Comparison of ENCODE assay signal across 20 mouse cellular contexts in the genomic region with DNA sequence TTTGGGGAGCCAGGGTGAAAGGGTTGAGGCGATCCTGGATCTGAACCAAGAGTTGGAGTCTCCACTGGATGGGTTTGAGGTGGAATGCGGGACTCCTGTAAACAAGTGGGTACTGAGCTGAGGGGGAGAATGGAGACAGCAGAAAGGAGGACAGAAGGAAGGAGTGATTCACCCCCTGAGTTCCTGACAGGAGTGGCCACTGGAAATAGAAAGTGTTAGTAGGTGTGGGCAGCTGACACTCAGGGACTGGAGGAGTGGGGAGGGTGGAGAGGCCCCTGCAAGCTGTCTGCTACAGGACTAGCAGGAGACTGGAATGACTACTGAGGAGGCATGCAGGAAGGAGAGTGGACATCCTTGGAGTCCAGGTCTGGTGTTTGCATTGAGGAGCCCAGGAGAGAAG.
A peak's percentile ranks its signal among the peaks of the same experiment; 100 is the strongest.
DNase-seq lines count a peak whose midpoint lies in the region; ATAC-seq and TF ChIP-seq lines count a peak whose summit lies in the region.
"Had no signal": no experiment of that assay in that cellular context is flagged by ENCODE, and none has a peak within 500 bp of the region (broad histone marks: within the 10 kb centered on the region; RNA-seq: fewer than 3 reads in every experiment).

No protein-coding gene starts in this region.

- H3K4me2 ChIP-seq in lung, postnatal 0 days (replicated peaks; ENCODE audit: low read depth, low read length), result no peak overlapping the region
- H3K4me2 ChIP-seq in hindbrain, embryonic 12.5 days (replicated peaks), result no peak overlapping the region
- H3K4me2 ChIP-seq: forebrain, embryonic 13.5 days; heart, embryonic 11.5 days; heart, embryonic 15.5 days; hindbrain, embryonic 14.5 days had no signal

- peak; percentile 28 to 29 for DNase-seq in frontal cortex, postnatal 36 days (ENCODE audit: low spot score in 2 of 2)
- no peak for DNase-seq in frontal cortex, postnatal 25 days (ENCODE audit: low spot score in 2 of 2)
- peak; percentile 5 for DNase-seq in lung, postnatal 0 days (ENCODE audit: low spot score)
- no peak for DNase-seq in lung, adult 18-20 months
- peak; percentile 11 for DNase-seq in right cerebral cortex, postnatal 25 days
- no peak for DNase-seq in right cerebral cortex, postnatal 4 days
- DNase-seq: adrenal gland, postnatal 14 days; cerebellum, adult 18-20 months; cerebellum, adult 9-11 months; cerebellum, postnatal 36 days; forebrain, postnatal 0 days; gastrocnemius, postnatal 14 days; heart, adult 2 months; heart, postnatal 14 days had no signal

- H3K9ac ChIP-seq in lung, postnatal 0 days (replicated peaks; ENCODE audit: low read depth), result no peak overlapping the region
- no peak overlapping the region for H3K9ac ChIP-seq in hindbrain, embryonic 12.5 days
- H3K9ac ChIP-seq: forebrain, embryonic 13.5 days; forebrain, postnatal 0 days; heart, embryonic 15.5 days; hindbrain, embryonic 14.5 days had no signal

- 43% methylated on average over 2 of the region's 2 CpGs for WGBS in lung, postnatal 0 days
- 79% methylated on average over 2 of the region's 2 CpGs for WGBS in hindbrain, embryonic 12.5 days

- no peaks in the 10 kb centered on the region for H3K4me1 ChIP-seq in lung, postnatal 0 days (ENCODE audit: insufficient read depth, low read depth, low read length)
- H3K4me1 ChIP-seq in hindbrain, embryonic 12.5 days, result no peaks in the 10 kb centered on the region
- H3K4me1 ChIP-seq: forebrain, embryonic 13.5 days; heart, embryonic 15.5 days had no signal

- no peak for TF ChIP-seq EP300 in lung, postnatal 0 days (IDR thresholded peaks at IDR 0.05)

- no peak for ATAC-seq in lung, postnatal 0 days
- ATAC-seq in hindbrain, embryonic 12.5 days (ENCODE audit: low FRiP score), result no peak
- ATAC-seq: activated CD4-positive, CD25-positive, alpha-beta regulatory T cell, adult 4 months; forebrain, embryonic 13.5 days; forebrain, postnatal 0 days had no signal

- no peaks in the 10 kb centered on the region for H3K36me3 ChIP-seq in lung, postnatal 0 days (ENCODE audit: insufficient read depth, low read length)
- H3K36me3 ChIP-seq in hindbrain, embryonic 12.5 days, result no peaks in the 10 kb centered on the region
- H3K36me3 ChIP-seq: heart, embryonic 15.5 days had no signal

- no peak overlapping the region for H3K4me3 ChIP-seq in lung, postnatal 0 days (ENCODE audit: low read depth, low read length)
- no peak overlapping the region for H3K4me3 ChIP-seq in hindbrain, embryonic 12.5 days
- H3K4me3 ChIP-seq: forebrain, embryonic 13.5 days; heart, adult 2 months; heart, embryonic 15.5 days had no signal

- H3K27ac ChIP-seq in lung, postnatal 0 days (ENCODE audit: low read length), result no peak overlapping the region
- H3K27ac ChIP-seq in hindbrain, embryonic 12.5 days, result no peak overlapping the region
- H3K27ac ChIP-seq: forebrain, embryonic 13.5 days; heart, adult 2 months; heart, embryonic 15.5 days; hindbrain, embryonic 14.5 days had no signal

- no peaks in the 10 kb centered on the region for H3K27me3 ChIP-seq in lung, postnatal 0 days (replicated peaks; ENCODE audit: insufficient read depth, low read length)
- H3K27me3 ChIP-seq in hindbrain, embryonic 12.5 days, result no peaks in the 10 kb centered on the region
- H3K27me3 ChIP-seq: forebrain, embryonic 13.5 days; heart, embryonic 15.5 days had no signal

- TF ChIP-seq CTCF in lung, postnatal 0 days (IDR thresholded peaks at IDR 0.05), result no peak

- no peaks in the 10 kb centered on the region for H3K9me3 ChIP-seq in lung, postnatal 0 days (ENCODE audit: low read length)
- no peaks in the 10 kb centered on the region for H3K9me3 ChIP-seq in hindbrain, embryonic 12.5 days (replicated peaks)
- H3K9me3 ChIP-seq: forebrain, embryonic 13.5 days; heart, embryonic 15.5 days had no signal

Comparison
In these comparisons a context has a peak if more than half of its experiments do, and no peak if none do; other contexts are left out.
1. DNase-seq: peak in frontal cortex, postnatal 36 days (2 of 2), lung, postnatal 0 days (single experiment) and right cerebral cortex, postnatal 25 days (single experiment); none in frontal cortex, postnatal 25 days (0 of 2), lung, adult 18-20 months (0 of 2) and right cerebral cortex, postnatal 4 days (single experiment).